Mouse (Mus musculus) neural tube, embryonic 13.5 days (tissue): ENCODE data around the gene Tmed5. TPM values are rescaled to one million over a fixed set of nuclear protein-coding genes. Genes with fewer than 3 reads are reported as not detected.

Source experiments
- ATAC-seq: fragments of 200-750 bp; cut with Nextera tagmentation; 2 replicates; pipeline ENCODE4 v1.8.0; 2017; ENCODE audit warnings: low read depth, mild to moderate bottlenecking, moderate TSS enrichment, moderate library complexity
- H3K27ac ChIP-seq: fragments of 300-500 bp; sonication (generic); replicated peaks from 2 replicates; pipeline ENCODE4 v1.5.1; 2015; ENCODE audit warnings: moderate library complexity, mild to moderate bottlenecking, inconsistent platforms
- H3K27me3 ChIP-seq: fragments of 300-500 bp; sonication (generic); 2 replicates; pipeline ENCODE4 v1.6.1; 2015; ENCODE audit warnings: mild to moderate bottlenecking, inconsistent platforms
- H3K36me3 ChIP-seq: fragments of 300-500 bp; sonication (generic); 2 replicates; pipeline ENCODE4 v1.6.1; 2015; ENCODE audit warnings: mild to moderate bottlenecking, inconsistent platforms
- H3K4me1 ChIP-seq: fragments of 300-500 bp; sonication (generic); replicated peaks from 2 replicates; pipeline ENCODE4 v1.6.1; 2015; ENCODE audit warnings: inconsistent platforms
- H3K4me2 ChIP-seq: fragments of 300-500 bp; sonication (generic); 2 replicates; pipeline ENCODE4 v1.6.1; 2015; ENCODE audit warnings: inconsistent platforms, mild to moderate bottlenecking, moderate library complexity
- H3K4me3 ChIP-seq: fragments of 300-500 bp; sonication (generic); 2 replicates; pipeline ENCODE4 v1.5.1; 2015; ENCODE audit warnings: mild to moderate bottlenecking, inconsistent platforms
- H3K9ac ChIP-seq: fragments of 300-500 bp; sonication (generic); 2 replicates; pipeline ENCODE4 v1.6.1; 2015; ENCODE audit warnings: moderate library complexity, mild to moderate bottlenecking, inconsistent platforms
- H3K9me3 ChIP-seq: fragments of 300-500 bp; sonication (generic); 2 replicates; pipeline ENCODE4 v1.6.1; 2016; ENCODE audit warnings: inconsistent platforms
- WGBS: fragments of 180-500 bp; shearing (Covaris S2); methylation state at CpG from one replicate; pipeline ENCODE4 v1.1.7; 2015; 5-methylcytosine and 5-hydroxymethylcytosine counted together
- polyA plus RNA-seq: library from polyadenylated mRNA; unstranded; fragments of >200 nt; fragmentation: Nextera tagmentation; extraction: Ambion mirVana; gene quantifications from 2 replicates; pipeline ENCODE4 v1.2.1, GENCODE M21; 2015

The Tmed5 gene
- polyA plus RNA-seq, 1 experiment from 2014 or later: 24.8 TPM

DNA sequence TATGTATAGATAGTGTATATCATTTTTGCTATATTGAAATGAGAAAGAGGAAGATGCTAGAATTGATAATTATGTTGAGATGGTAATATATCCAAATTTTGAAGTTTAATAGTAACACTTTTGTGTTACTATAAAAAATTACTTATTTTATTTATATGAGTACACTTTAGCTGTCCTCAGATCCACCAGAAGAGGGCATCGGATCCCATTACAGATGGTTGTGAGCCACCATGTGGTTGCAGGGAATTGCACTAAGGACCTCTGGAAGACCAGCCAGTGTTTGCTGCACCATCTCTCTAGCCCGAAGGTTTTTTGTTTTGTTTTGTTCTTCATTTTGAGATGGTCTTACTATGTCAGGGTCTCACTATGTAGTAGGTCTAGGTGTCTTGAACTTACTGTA is 47.0 kb downstream of the Tmed5 start:
- H3K9me3 ChIP-seq: no peaks in the 10 kb centered on the region
- H3K9ac ChIP-seq: no peak overlapping the region
- no peak for ATAC-seq
- H3K27ac ChIP-seq: no peak overlapping the region
- 98% methylated on average over 2 of the region's 2 CpGs for WGBS
- H3K4me2 ChIP-seq: no peak overlapping the region
- H3K27me3 ChIP-seq: no peaks in the 10 kb centered on the region
- H3K4me3 ChIP-seq: no peak overlapping the region
- no peaks in the 10 kb centered on the region for H3K4me1 ChIP-seq
- peaks cover 67% of the 10 kb centered on the region for H3K36me3 ChIP-seq

DNA sequence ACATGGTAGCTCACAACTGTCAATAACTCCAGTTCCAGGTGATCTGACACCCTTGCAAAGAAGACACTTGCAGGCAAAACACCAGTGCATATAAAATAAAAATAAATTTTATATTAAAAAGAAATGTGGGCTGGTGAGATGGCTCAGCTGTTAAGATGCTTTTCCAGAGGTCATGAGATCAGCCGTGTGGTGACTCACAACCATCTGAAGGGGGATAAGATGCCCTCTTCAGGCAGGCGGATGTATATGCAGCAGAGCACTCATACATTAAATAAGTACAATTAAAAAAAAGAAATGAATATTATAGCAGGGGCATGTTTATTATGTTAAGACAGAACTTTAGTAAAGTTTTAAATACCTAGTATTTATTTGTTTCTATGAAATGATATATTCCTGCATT is 50.0 kb downstream of the Tmed5 start:
- Histone ChIP-seq H3K36me3 (peaks cover 57% of the 10 kb centered on the region), H3K4me3 (no peak overlapping the region), H3K27me3 (no peaks in the 10 kb centered on the region), H3K9ac (no peak overlapping the region), H3K4me2 (no peak overlapping the region), H3K4me1 (no peaks in the 10 kb centered on the region), H3K27ac (no peak overlapping the region), H3K9me3 (no peaks in the 10 kb centered on the region)
- 54% methylated on average over 2 of the region's 2 CpGs for WGBS
- no peak for ATAC-seq

DNA sequence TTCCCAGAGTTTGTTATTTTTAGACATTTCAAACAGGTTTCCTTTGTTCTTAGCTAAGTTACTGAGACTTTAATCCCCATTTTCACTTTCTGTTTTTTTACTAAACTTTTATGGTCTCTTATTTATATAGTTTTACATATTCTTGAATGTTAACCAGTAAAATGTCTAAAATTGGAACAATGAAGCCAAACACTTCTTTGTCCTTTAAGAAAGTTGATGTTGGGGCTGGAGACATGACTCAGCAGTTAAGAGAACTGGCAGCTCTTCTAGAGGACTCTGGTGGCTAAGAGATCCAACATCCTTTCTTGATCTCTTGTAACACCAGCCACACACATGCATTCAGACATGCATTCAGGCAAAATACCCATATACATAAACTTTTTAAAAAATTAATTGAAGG is 52.8 kb downstream of the Tmed5 start:
- Histone ChIP-seq H3K4me3 (no peak overlapping the region), H3K27me3 (no peaks in the 10 kb centered on the region), H3K4me2 (no peak overlapping the region), H3K4me1 (no peaks in the 10 kb centered on the region), H3K9ac (no peak overlapping the region), H3K27ac (no peak overlapping the region), H3K9me3 (no peaks in the 10 kb centered on the region), H3K36me3 (peaks cover 60% of the 10 kb centered on the region)
- no peak for ATAC-seq

DNA sequence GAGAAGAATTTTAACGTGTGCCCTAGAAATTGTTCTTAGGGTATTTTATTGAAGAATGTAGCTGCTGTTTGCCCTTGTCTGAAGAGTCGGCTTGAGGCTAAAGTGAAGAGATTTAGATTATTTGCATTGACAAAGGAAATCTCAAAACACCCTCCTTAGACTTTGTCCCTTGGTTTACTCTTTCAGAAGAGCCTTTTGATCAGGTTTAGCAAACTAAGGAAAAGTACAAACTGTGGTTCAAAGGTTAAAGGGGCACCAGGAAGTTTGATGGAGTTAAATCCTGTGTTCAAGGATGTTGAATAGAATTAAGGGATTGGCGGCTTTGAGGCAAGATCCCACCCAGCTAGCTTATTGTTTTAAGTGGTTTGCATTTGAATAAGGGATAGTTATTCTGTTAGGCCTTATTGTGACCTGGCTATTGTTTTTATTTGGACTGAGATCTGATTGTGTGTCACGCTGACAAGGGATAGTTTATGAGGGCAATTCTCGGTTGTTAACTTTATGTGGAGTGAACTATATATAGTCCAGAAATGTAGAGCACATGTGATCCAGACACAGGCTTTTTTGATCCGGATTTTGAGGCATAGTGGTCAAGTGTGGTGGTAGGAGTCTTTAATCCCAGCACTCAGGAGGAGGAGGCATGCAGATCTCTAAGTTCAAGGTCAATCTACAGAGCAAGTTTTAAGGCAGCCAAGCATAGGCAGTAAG is 55.4 kb downstream of the Tmed5 start:
- Histone ChIP-seq H3K4me1 (no peaks in the 10 kb centered on the region), H3K27ac (no peak overlapping the region), H3K9me3 (no peaks in the 10 kb centered on the region), H3K27me3 (no peaks in the 10 kb centered on the region), H3K4me2 (no peak overlapping the region), H3K4me3 (no peak overlapping the region), H3K36me3 (peaks cover 63% of the 10 kb centered on the region), H3K9ac (no peak overlapping the region)
- no peak for ATAC-seq
- 47% methylated on average over 6 of the region's 6 CpGs for WGBS

DNA sequence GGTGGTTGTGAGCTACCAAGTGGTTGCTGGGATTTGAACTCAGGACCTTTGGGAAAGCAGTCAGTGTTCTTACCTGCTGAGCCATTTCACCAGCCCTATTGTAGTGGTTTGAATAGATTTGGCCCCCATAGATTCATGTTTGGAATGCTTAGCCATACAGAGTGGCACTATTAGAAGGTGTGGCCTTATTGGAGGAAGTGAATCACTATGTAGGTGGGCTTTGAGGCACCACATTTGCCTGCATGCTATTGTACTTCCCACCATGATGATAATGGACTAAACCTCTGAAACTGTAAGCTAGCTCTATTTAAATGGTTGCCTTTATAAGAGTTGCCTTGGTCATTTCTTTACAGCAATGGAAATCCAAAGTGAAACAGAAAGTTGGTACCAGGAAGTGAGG is 56.2 kb downstream of the Tmed5 start:
- no peaks in the 10 kb centered on the region for H3K4me1 ChIP-seq
- ATAC-seq: no peak
- no peak overlapping the region for H3K9ac ChIP-seq
- H3K4me2 ChIP-seq: no peak overlapping the region
- no peak overlapping the region for H3K4me3 ChIP-seq
- H3K9me3 ChIP-seq: no peaks in the 10 kb centered on the region
- no peaks in the 10 kb centered on the region for H3K27me3 ChIP-seq
- H3K27ac ChIP-seq: no peak overlapping the region
- H3K36me3 ChIP-seq: peaks cover 66% of the 10 kb centered on the region

DNA sequence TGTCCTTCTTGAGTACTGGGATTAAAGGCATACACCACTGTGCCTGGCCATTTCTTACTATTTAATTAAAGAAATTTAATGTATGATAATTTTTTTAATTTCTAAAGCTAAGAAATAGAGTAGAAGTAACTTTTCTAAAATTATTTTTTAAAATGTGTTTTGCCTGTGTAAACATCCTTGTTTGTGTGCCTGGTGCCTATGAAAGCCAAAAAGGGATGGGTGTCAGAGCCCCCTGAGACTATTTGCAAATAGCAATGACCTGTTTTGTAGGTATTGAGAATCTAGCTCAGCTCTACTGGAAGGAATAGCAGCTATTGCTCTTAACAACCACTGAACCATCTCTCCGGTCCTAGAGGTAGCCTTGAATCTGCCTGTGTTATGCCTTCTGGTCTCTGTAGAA is 60.1 kb downstream of the Tmed5 start:
- peaks cover 80% of the 10 kb centered on the region for H3K36me3 ChIP-seq
- H3K4me1 ChIP-seq: peaks cover 19% of the 10 kb centered on the region
- 92% methylated on average over 1 of the region's 1 CpGs for WGBS
- H3K9ac ChIP-seq: no peak overlapping the region
- H3K27me3 ChIP-seq: no peaks in the 10 kb centered on the region
- no peak for ATAC-seq
- no peak overlapping the region for H3K27ac ChIP-seq
- no peak overlapping the region for H3K4me2 ChIP-seq
- H3K9me3 ChIP-seq: no peaks in the 10 kb centered on the region
- no peak overlapping the region for H3K4me3 ChIP-seq

DNA sequence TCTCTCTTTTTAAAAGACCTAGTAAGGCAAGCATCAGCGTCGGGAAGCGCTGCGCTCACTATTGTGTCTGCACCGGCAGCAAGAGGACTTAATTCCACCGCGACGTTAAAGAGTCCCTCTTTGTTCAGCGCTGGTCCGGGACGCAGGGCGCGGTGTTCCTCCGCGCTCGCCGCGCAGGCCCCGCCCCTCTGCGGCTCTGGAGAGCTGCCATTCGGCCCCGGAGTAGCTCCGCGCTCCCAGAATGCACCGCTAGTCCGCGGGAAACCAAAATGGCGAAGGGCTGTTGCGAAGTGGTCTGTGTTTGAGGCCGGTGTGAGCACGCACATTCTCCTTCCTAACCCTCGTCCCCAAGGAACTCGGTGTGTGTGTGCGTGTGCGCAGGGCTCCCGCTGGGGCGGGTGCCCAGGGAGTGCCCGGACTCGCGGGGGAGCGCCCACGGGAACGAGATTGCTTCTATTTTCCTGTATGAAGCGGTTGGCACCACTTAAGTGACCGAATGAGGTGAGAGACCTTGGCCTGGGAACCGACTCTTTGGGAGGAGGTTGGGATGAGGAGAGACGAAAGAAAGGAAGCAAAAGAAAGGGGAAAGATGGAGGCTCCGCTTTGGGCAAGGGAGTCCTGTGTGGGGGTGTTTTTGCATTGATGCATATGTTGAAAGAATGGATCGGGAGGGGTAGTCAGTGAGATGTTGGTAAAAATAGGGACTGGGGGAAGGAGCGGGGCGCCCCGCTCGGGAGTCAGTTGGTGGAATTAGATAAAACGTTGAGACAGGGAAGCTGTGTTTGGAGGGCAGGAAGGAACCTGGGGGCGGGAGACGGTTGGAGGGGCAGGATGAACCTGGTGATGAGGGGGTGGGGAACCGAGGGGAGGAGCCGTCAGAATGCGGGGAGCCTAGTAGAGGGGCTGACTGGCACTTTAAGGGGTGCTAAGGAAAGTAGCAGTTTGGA is 66.7 kb downstream of the Tmed5 start, which contains the start of gene Mtf2:
TSS of gene Mtf2 (plus strand) at position 210 of the 947 bp plus-strand sequence.
- Histone ChIP-seq H3K27ac (peak within 1 kb of the TSS; percentile 97), H3K36me3 (peaks cover 24% of the 10 kb centered on the region), H3K4me3 (peak within 1 kb of the TSS; percentile 84), H3K27me3 (no peaks in the 10 kb centered on the region), H3K9me3 (no peaks in the 10 kb centered on the region), H3K4me1 (peaks cover 27% of the 10 kb centered on the region), H3K4me2 (peak within 1 kb of the TSS; percentile 79), H3K9ac (peak within 1 kb of the TSS; percentile 96)
- ATAC-seq: peak; percentile 95
- WGBS: under 1% methylated on average over 59 of the region's 59 CpGs

DNA sequence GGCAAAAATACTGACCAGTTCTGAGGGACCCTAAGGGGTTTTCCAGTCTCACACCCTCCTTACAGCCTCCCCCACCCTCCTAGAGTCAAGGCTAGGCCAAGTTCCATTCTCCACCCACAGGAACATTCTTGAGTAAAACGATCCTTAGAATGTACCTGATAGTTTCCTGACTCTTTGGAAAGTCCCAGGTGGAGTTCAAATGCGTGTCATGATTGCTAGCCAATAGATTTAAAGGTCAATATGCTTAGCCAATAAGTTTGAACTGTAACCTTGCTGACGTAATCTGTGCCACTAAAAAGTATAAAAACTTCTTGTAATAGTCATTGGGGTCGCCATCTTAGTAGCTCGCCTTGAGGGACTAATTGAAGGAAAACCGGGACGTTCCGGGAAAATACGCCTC is 72.0 kb downstream of the Tmed5 start:
- Histone ChIP-seq H3K4me1 (no peaks in the 10 kb centered on the region; the same call in 1 of the 2 replicates), H3K4me2 (no peak overlapping the region), H3K27me3 (no peaks in the 10 kb centered on the region), H3K9ac (no peak overlapping the region), H3K27ac (no peak overlapping the region), H3K36me3 (no peaks in the 10 kb centered on the region), H3K9me3 (no peaks in the 10 kb centered on the region), H3K4me3 (no peak overlapping the region)
- ATAC-seq: no peak
- 94% methylated on average over 9 of the region's 9 CpGs for WGBS

Other genes starting within 250 kb of the Tmed5 start
- 56.2 and 60.3 TPM in 2 replicates for gene Rpl5, start 232.1 kb downstream of the Tmed5 start, polyA plus RNA-seq
- 46.2 and 51.2 TPM in 2 replicates for gene Fam69a, start 145.5 kb downstream of the Tmed5 start, polyA plus RNA-seq
- gene Mtf2, start 66.9 kb downstream of the Tmed5 start, polyA plus RNA-seq: 106 TPM in 2 replicates
- 2.6 and 3.1 TPM in 2 replicates for gene Ccdc18, start 255 bp upstream of the Tmed5 start, polyA plus RNA-seq
- gene Dr1, start 136.3 kb upstream of the Tmed5 start, polyA plus RNA-seq: 39.7 and 47.1 TPM in 2 replicates
- gene Pigg, start 180.0 kb upstream of the Tmed5 start, polyA plus RNA-seq: 4.4 and 5.0 TPM in 2 replicates
- 0.99 and 1.1 TPM in 2 replicates for gene Gm42517, start 235.3 kb upstream of the Tmed5 start, polyA plus RNA-seq